Mouse (Mus musculus) left cerebral cortex, adult 9 months (tissue): ENCODE data around the gene Ccr9.
A peak's percentile ranks its signal among the peaks of the same experiment; 100 is the strongest.
"Not testable (repeated sequence)": the region's sequence is repeated elsewhere in the genome, so short reads cannot be mapped to it uniquely, and the experiment has no call there.

ENCODE experiments used
- DNase-seq, 2 experiments: peaks; one replicate each; pipeline ENCODE4 v3.0.0; 2022; ENCODE audit warnings: low spot score in 2 of 2

Ccr9 gene

GRCm38 (mm10) chr9:123716301-123716700 lies 38.1 kb downstream of the Ccr9 start:
- no peak for DNase-seq

- peak; percentile 90 to 98 for DNase-seq
Observed at GRCm38 (mm10) chr9:123717186-123718008, 39.2 kb downstream of the Ccr9 start, which contains the start of gene Lztfl1. TSS of gene Lztfl1 (minus strand) at chr9:123717697.

DNA sequence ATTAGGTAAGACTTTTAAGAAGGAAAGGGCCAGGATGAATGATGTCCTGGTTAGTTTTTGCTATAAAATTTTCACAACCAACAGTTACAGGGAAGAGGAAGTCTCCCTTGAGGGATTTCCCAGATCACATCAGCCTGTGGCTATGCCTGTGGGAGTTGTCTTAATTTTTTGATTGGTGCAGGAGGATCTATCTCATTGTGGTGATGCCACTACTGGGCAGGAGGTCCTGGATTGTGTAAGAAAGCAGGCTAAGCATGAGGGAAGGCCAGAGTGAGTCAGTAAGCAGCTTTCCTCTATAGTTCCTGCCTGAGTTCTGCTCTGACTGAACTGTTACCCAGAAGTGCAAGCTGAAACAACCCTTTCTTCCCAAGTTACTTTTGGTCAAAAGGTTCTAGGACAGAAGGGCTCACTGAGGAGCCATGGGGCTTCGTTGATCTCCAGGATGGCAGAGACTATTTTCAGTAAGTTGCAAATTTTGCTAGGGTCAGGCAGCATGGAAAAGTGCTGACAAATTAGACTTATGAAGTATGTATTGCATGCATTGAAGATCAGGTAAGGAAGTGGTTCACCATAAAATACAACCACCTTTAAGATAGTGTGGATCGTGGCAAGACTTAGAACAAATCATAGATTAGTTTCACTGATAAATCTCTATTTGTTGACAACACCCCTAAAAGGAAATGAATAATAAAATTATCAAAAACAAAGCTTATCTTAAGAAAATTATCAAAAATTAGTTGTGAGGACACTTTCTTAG lies 44.7 kb downstream of the Ccr9 start:
- no peak for DNase-seq

GRCm38 (mm10) chr9:123731271-123731670 lies 53.0 kb downstream of the Ccr9 start:
- no peak for DNase-seq

DNA sequence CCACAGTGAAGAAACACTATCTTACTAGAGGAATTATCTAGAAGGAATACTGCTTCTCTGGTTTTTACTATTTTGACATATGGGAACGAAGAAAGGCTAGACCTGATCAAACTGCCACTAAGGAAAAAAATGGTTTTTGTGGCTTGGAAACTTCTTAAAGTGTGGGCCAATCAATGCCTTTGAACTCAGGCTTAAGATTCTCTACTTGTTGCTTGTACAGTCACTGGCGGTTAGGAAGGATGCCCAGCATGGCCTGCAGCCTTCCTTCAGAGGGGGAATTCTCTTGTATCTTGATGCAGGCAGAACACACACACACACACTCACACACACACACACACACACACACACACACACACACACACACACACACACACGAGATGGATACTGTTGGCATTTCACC lies 55.9 kb downstream of the Ccr9 start:
- no peak for DNase-seq

GRCm38 (mm10) chr9:123740799-123741198 lies 62.6 kb downstream of the Ccr9 start:
- DNase-seq = no peak

GRCm38 (mm10) chr9:123749687-123750086 lies 71.4 kb downstream of the Ccr9 start:
- DNase-seq = not testable (repeated sequence)

- DNase-seq = no peak
Observed at GRCm38 (mm10) chr9:123754333-123754732, 76.1 kb downstream of the Ccr9 start.

DNA sequence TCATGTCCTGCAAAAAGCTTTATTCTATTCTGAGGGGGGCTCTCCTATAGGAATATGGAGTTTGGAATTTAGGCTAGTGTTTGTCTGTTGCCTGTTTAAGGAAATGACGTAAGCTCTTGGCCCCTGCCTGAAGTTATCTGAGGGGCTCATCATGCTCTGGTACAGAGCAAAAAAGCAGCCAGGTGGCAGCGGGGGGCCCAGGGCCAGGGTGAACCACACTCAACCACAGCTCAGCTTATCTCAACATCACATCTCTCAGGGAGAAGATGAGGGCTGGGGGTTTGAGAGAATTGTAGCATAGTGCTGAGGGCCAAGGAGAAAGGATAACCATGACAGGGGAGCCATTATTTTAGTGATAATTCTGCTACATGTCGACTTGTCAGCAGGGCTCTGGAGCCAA lies 78.5 kb downstream of the Ccr9 start:
- no peak for DNase-seq

- no peak for DNase-seq
Observed at GRCm38 (mm10) chr9:123757326-123757725, 79.1 kb downstream of the Ccr9 start.

DNA sequence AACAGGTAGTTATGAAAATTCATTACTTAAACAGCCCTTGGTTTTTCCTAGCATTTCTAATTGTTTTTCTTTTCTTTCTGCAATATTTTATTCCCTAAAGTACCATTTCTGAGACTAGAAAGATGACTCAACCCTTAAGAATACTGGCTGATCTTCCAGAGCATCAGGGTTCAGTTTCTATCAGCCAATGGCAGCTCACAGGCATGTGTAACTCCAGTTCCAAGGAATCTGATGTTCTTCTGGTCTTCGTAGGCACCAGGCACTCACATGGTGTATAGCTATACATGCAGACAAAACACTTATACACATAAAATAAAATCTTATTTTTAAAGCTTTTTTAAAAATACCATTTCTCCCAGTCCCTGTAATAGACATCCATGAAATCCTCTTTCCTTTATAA lies 79.9 kb downstream of the Ccr9 start:
- DNase-seq = no peak

DNA sequence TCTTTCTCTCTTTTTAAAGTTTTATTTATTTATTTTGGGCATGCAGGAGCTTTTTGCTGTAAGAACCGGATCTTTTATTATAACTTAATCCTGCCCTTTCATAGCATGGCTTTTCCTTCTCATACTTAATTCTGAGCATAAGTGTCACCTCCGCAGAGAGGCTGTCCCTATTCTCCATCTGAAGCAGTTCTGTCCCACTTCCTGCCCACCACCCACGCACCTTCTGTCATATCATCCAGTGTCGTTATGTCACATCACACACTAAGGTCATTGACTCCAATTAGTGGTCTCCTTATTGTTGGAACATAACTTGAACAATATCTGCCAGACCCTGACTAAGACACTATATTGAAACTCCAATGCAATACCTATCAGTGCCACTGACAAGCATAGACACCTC lies 80.4 kb downstream of the Ccr9 start:
- DNase-seq = no peak

DNA sequence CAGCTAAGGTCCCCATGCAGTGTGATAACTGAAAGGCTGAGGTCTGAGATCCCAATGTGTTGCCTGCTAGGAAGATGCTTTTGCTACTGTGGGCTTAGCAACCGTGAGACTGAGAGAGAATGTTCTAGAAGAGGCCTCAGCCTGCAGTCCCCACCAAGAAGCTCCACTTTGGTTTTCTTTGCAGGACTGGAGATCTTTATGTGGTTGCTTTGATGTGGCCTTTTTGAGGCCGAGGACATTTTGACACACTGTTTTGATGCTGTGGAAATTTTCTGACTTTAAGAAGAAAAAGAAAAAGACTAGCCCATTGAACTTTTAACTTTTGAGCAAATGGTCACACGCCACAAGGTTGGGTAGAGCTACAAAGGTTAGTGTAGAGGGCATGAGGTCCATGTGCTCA lies 82.6 kb downstream of the Ccr9 start:
- DNase-seq = no peak

DNA sequence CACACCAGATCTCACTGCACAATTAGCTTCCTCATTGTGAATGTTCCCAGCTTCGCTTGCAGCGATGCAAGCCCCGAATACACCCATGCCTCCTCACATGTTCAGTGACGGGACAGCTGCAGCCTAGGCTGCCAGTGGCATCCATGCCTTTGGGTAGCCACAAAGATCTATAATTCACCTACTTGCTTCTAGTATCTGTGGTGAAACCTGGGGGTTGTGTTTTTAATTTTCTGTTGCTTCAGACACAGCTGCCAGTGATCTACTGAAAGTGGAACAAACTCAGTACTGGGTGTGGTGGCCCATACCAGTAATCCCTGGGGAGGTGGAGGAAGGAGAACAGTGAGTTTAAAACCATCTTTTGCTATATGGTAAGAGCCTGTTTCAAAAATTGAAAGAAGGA lies 84.6 kb downstream of the Ccr9 start:
- DNase-seq = no peak

DNA sequence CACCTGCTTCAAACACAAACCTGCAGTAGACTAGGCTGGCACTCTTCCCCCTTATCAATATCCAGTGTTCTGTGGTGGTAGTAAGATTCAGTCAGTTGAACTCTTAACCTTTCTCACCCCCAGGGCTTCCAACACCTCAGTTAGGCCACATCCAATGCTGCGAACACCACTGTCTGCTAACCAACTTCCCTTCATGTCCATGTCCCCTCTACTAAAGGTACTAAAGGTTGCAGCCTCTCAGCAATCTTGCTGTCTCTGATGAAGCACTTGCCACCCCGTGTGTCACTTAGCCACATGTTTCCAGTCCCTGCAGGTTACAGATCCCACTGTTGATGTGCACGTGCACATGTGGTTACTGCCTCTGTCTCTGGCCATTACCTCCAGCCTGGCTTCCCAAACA lies 85.5 kb downstream of the Ccr9 start:
- DNase-seq = no peak

DNA sequence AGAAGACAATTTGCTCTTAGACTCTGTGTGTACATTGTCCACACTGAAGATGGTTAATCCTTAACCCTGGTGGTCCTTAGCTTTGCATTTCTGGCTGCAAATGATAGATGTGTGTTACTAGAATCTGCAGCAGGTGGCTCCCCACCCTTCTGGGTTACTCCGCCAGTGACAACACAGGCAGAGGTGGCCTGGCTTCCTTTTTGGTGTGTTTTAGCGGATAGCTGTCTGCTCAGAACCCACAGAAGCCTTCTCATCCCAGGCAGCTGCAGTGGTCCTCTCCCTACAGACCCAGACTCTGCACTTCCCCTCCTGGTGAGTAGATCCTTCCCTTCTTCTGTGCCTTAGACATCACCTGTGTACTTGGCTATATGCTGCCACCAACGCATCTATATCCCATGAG lies 88.8 kb downstream of the Ccr9 start:
- DNase-seq = no peak

GRCm38 (mm10) chr9:123768443-123768842 lies 90.2 kb downstream of the Ccr9 start:
- no peak for DNase-seq

DNA sequence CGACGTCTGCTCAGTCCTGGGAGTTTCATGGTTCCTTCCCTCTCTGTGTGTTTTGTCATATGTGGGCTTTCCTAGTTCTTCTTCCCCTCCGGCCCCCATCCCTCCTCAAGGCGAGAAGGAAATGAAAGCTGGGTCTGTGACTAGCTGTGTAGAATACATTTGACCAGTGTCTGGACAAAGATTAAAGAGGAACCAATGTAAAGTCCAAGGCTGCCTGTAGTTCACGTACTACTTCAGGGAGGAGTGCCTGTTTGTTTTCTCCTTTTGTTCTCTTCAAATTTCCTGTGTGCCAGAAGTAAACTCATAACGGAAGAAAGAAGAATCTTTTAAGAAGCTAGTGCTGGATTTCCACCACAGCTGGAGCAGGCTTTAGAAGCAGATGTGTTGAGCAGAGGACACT lies 91.3 kb downstream of the Ccr9 start:
- no peak for DNase-seq

DNA sequence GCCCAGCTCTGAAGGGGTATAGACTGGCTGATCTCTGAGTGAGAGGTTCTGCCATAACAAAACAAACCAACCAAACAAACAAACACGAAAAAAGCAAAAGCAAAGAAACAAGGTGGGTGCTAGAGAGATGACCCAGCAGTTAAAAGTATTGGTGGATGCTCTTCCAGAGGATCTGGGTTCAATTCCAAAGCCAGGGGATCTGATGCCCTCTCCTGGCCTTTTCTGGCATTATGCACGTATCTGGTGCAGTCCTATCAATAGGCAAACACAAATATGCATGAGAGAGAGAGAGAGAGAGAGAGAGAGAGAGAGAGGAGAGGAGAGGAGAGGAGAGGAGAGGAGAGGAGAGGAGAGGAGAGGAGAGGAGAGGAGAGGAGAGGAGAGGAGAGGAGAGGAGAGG lies 95.1 kb downstream of the Ccr9 start:
- DNase-seq = not testable (repeated sequence)

GRCm38 (mm10) chr9:123788855-123789529 lies 110.8 kb downstream of the Ccr9 start:
- peak in 1 of 2 experiments; percentile 8 for DNase-seq

DNA sequence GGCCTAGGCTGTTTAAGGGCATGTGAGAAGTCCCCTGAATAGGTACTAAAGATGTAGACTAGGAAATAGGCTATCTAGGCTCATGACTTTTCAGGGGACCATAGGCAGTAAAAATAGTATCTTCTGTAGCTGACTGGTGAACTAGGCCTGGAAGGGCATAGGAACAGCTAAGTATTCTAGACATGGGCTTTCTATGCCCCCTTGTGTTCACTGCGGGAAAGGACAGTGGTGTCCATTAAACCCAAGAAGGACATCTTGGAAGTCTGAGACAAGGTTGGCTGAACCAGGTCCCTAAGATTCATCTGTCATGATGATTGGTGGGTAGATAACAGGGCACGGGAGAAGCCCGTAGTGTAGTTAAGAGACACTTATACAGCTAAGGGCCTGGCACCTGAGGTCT lies 117.9 kb downstream of the Ccr9 start:
- DNase-seq = peak in 1 of 2 experiments; percentile 58

GRCm38 (mm10) chr9:123801527-123801926 lies 123.3 kb downstream of the Ccr9 start:
- no peak for DNase-seq
